Mouse (Mus musculus): Measurements from ENCODE around the gene Ap2b1. TPM values are rescaled to one million over a fixed set of nuclear protein-coding genes. Genes with fewer than 3 reads are reported as not detected.

Gene Ap2b1
- total RNA-seq, 2 experiments from 2014 or later = 329 to 361 TPM

GRCm38 (mm10) chr11:83447612-83448011 is 148.8 kb downstream of the Ap2b1 start:
- no peak for DNase-seq

- DNase-seq = no peak
Measured at GRCm38 (mm10) chr11:83448021-83448926, 149.4 kb downstream of the Ap2b1 start.

- no peak for DNase-seq
Measured at GRCm38 (mm10) chr11:83448927-83449236, 150.1 kb downstream of the Ap2b1 start.

- no peak for DNase-seq
Measured at GRCm38 (mm10) chr11:83449298-83449697, 150.5 kb downstream of the Ap2b1 start.

- no peak for DNase-seq
Measured at GRCm38 (mm10) chr11:83450550-83450949, 151.7 kb downstream of the Ap2b1 start.

GRCm38 (mm10) chr11:83451281-83451680 is 152.5 kb downstream of the Ap2b1 start:
- DNase-seq = no peak

- no peak for DNase-seq
Measured at GRCm38 (mm10) chr11:83454548-83454947, 155.7 kb downstream of the Ap2b1 start.

Other genes starting within 250 kb of the Ap2b1 start
- gene Slfn2, start 233.9 kb upstream of the Ap2b1 start, total RNA-seq (2021) = under 1 TPM; 0.60 to 0.83 TPM
- not detected for gene Slfn1, start 182.2 kb upstream of the Ap2b1 start, total RNA-seq (2021)
- under 1 TPM in 1 of 2 experiments, not detected in 1; 0.13 TPM for gene Slfn4, start 123.8 kb upstream of the Ap2b1 start, total RNA-seq (2021)
- under 1 TPM; 0.38 to 0.45 TPM for gene Slfn3, start 107.7 kb upstream of the Ap2b1 start, total RNA-seq (2021)
- not detected for gene Slfn14, start 12.3 kb upstream of the Ap2b1 start, total RNA-seq (2021)
- gene Pex12, start 3.6 kb downstream of the Ap2b1 start, total RNA-seq (2021) = 1 to 10 TPM; 7.9 to 9.9 TPM
- gene Rasl10b, start 110.1 kb downstream of the Ap2b1 start, total RNA-seq (2021) = 100 to 1,000 TPM; 223 to 227 TPM
- gene Gas2l2, start 130.4 kb downstream of the Ap2b1 start, total RNA-seq (2021) = under 1 TPM; 0.12 to 0.15 TPM
- not detected for gene 1700020L24Rik, start 138.7 kb downstream of the Ap2b1 start, total RNA-seq (2021)
- gene Mmp28, start 164.0 kb downstream of the Ap2b1 start, total RNA-seq (2021) = 1 to 10 TPM; 2.9 to 4.0 TPM
- 10 to 100 TPM; 75.0 to 77.4 TPM for gene Taf15, start 174.1 kb downstream of the Ap2b1 start, total RNA-seq (2021)
- gene Heatr9, start 223.2 kb downstream of the Ap2b1 start, total RNA-seq (2021) = not detected
- gene Ccl5, start 231.5 kb downstream of the Ap2b1 start, total RNA-seq (2021) = not detected

Data from layer of hippocampus, postnatal 36 days (tissue).